Mouse (Mus musculus) liver, embryonic 12.5 days (tissue): ENCODE data around the gene Gm21885. TPM values are rescaled to one million over a fixed set of nuclear protein-coding genes. Genes with fewer than 3 reads are reported as not detected.

ENCODE experiments used
- ATAC-seq: fragments of 200-750 bp; cut with Nextera tagmentation; 2 replicates; pipeline ENCODE4 v1.8.0; 2017; ENCODE audit warnings: moderate number of reproducible peaks, mild to moderate bottlenecking, moderate library complexity
- H3K27ac ChIP-seq: fragments of 300-500 bp; sonication (generic); 2 replicates; pipeline ENCODE4 v1.5.1; 2016; ENCODE audit warnings: mild to moderate bottlenecking
- H3K27me3 ChIP-seq: fragments of 300-500 bp; sonication (generic); replicated peaks from 2 replicates; pipeline ENCODE4 v1.6.1; 2016; ENCODE audit warnings: mild to moderate bottlenecking, moderate library complexity
- H3K36me3 ChIP-seq: fragments of 300-500 bp; sonication (generic); 2 replicates; pipeline ENCODE4 v1.6.1; 2016; ENCODE audit warnings: mild to moderate bottlenecking, moderate library complexity
- H3K4me1 ChIP-seq: fragments of 300-500 bp; sonication (generic); 2 replicates; pipeline ENCODE4 v1.6.1; 2016
- H3K4me2 ChIP-seq: fragments of 300-500 bp; sonication (generic); 2 replicates; pipeline ENCODE4 v1.6.1; 2016; ENCODE audit warnings: mild to moderate bottlenecking, moderate library complexity
- H3K4me3 ChIP-seq: fragments of 300-500 bp; sonication (generic); 2 replicates; pipeline ENCODE4 v1.5.1; 2016; ENCODE audit warnings: mild to moderate bottlenecking, moderate library complexity
- H3K9ac ChIP-seq: fragments of 300-500 bp; sonication (generic); 2 replicates; pipeline ENCODE4 v1.6.1; 2016; ENCODE audit warnings: mild to moderate bottlenecking, moderate library complexity
- H3K9me3 ChIP-seq: fragments of 300-500 bp; sonication (generic); replicated peaks from 2 replicates; pipeline ENCODE4 v1.6.1; 2016; ENCODE audit warnings: mild to moderate bottlenecking, moderate library complexity
- WGBS: fragments of 180-500 bp; shearing (Covaris S2); methylation state at CpG from one replicate; pipeline ENCODE4 v1.1.7; 2016; ENCODE audit not compliant: insufficient replicate concordance; 5-methylcytosine and 5-hydroxymethylcytosine counted together
- polyA plus RNA-seq: library from polyadenylated mRNA; unstranded; fragments of >200 nt; fragmentation: Nextera tagmentation; extraction: Ambion mirVana; gene quantifications from 2 replicates; pipeline ENCODE4 v1.2.1, GENCODE M21; 2016

Gm21885 gene
- polyA plus RNA-seq = 0.29 TPM in 1 of 2 replicates, not detected in the other

DNA sequence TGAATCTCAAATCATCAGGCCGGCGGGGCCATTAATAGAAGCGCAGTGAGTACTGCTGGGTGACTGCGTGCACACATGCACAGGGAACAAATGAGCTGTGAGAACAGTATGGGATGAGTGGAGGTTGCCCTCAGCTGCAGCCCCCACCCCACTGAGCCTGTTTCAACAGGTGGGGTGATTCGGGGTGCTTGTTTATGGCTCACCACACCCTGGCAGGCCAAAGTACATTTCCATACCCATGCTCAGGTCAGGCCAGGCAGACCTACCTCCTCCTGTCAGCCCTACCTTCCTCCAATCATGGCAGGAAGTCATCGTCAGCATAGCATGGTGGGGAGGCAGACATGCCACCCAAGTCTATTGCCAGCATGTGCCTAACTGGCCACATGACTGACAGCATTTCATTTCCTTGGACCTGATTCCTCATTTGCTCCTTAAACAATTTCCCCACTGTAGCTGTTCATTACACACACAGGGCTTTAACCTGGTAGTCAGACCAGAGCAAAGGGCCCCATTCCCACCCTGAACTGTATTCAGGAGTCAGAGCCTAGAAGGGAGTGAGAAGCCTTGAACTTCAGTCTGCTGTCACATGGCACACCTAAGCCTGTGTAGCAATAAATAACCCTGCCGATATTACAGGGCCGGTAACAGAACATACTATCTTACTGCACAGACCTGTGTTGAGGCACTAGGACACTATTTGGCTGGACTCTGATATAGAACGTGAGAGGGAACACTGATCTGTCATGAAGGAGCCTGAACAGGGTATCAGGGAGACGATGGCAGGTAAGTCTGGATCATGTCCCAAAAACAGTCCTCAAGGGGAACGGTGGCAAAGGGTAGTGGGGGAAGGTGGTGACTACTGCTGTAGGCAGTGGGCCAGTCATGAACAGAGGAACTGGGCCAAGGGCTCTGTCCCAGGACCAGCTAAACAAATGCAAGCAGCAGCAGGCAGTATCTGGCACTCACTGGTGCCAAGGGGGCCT lies at the start of gene Gm21885:
Gene Gm21885 (plus strand): TSS at position 675 of the 983 bp plus-strand sequence.
- Histone ChIP-seq H3K27ac (peak within 1 kb of the TSS; percentile 37), H3K27me3 (no peaks in the 10 kb centered on the region), H3K4me2 (no peak within 1 kb of the TSS), H3K9me3 (no peaks in the 10 kb centered on the region), H3K36me3 (peaks cover 37% of the 10 kb centered on the region), H3K4me1 (peaks cover 30% of the 10 kb centered on the region), H3K9ac (0 out of 2 replicates have a peak within 1 kb of the TSS, but pooled peaks have one; percentile 8), H3K4me3 (no peak within 1 kb of the TSS)
- WGBS = 69% methylated on average over 11 of the region's 11 CpGs
- peak; percentile 51 for ATAC-seq

DNA sequence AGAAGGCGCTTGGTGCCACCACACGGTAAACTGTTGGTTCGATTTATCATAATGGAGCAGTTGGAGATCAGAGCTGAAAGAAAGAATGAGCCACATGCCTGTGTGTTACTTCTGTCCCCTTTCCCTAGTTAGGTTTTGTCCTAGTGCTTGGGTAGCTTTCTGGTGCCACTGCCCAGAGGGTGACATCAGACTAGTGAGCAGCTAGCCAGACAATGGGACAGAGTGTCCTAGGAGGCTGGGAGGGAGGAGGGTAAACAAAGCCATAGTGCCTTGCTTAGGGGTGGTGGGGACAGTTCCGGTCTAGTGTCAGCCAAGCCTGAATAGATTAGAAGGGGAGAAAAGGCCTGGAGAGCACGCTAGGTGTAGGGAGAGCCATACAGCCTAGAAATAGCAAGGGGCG lies 48.3 kb upstream of the Gm21885 start:
- Histone ChIP-seq H3K4me3 (no peak overlapping the region), H3K36me3 (no peaks in the 10 kb centered on the region), H3K4me1 (peaks cover 64% of the 10 kb centered on the region), H3K27me3 (peaks cover 6% of the 10 kb centered on the region; the same call in 1 of the 2 replicates), H3K9ac (no peak overlapping the region), H3K4me2 (no peak overlapping the region), H3K27ac (no peak overlapping the region), H3K9me3 (no peaks in the 10 kb centered on the region)
- WGBS = 69% methylated on average over 6 of the region's 6 CpGs
- ATAC-seq = no peak

- Histone ChIP-seq H3K27me3 (peaks cover 6% of the 10 kb centered on the region; the same call in 1 of the 2 replicates), H3K4me2 (0 out of 2 replicates have a peak overlapping the region, but pooled peaks have one; percentile 1), H3K27ac (peak overlapping the region; percentile 48; the same call in 1 of the 2 replicates), H3K9me3 (no peaks in the 10 kb centered on the region), H3K36me3 (no peaks in the 10 kb centered on the region), H3K4me1 (peaks cover 58% of the 10 kb centered on the region), H3K9ac (no peak overlapping the region), H3K4me3 (no peak overlapping the region)
- peak; percentile 65 for ATAC-seq
- WGBS = 53% methylated on average over 12 of the region's 12 CpGs
Measured at GRCm38 (mm10) chr11:94234380-94234779, 47.3 kb upstream of the Gm21885 start.

DNA sequence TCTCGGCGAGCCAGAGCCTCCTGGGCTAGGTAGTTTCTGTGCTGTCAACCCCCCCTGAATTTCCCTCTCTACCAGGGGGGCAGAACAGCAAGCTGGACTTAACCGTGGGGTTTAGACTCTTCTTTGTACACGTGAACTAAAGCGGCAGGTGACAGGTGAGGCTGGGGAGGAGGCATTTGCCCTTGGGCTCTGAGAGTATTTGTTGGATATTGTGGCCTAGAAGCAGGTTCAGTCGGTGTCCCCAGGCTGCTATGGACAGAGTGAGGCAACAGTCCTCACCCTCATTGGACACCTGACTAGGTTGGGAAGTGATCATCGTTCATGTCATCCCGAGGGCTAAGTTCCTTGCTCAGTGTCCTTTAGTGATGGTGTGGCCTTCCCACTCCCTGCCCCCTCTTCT lies 46.8 kb upstream of the Gm21885 start:
- Histone ChIP-seq H3K9me3 (no peaks in the 10 kb centered on the region), H3K36me3 (no peaks in the 10 kb centered on the region), H3K27me3 (peaks cover 7% of the 10 kb centered on the region; the same call in 1 of the 2 replicates), H3K4me3 (no peak overlapping the region), H3K27ac (peak overlapping the region; percentile 48; the same call in 1 of the 2 replicates), H3K4me2 (0 out of 2 replicates have a peak overlapping the region, but pooled peaks have one; percentile 1), H3K9ac (no peak overlapping the region), H3K4me1 (peaks cover 55% of the 10 kb centered on the region)
- no peak for ATAC-seq
- WGBS = 83% methylated on average over 8 of the region's 8 CpGs

DNA sequence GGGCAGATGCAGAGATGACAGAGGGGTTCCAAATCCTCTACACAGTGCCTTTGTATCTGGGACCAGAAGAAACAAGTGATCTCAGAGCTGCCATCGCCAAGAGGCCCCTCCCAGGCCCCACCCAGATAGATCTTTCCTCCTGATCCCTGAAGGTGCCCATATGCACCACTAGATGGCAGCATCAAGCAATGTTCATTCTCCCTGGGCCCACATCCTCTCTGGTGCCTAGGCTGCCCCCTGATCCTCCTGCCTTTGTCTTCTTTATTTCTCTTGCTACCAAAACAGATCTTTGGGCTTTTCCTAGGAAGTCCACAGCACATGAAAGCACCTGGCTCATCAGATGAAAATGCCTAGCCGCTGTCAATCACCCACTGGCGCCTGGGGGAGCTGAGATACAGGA lies 45.6 kb upstream of the Gm21885 start:
- no peak overlapping the region for H3K9ac ChIP-seq
- peak; percentile 79 for ATAC-seq
- no peaks in the 10 kb centered on the region for H3K9me3 ChIP-seq
- H3K27me3 ChIP-seq = peaks cover 10% of the 10 kb centered on the region; the same call in 1 of the 2 replicates
- H3K4me2 ChIP-seq = peak overlapping the region; percentile 12; the same call in 1 of the 2 replicates
- H3K4me1 ChIP-seq = peaks cover 43% of the 10 kb centered on the region
- no peaks in the 10 kb centered on the region for H3K36me3 ChIP-seq
- H3K4me3 ChIP-seq = no peak overlapping the region
- WGBS = 31% methylated on average over 3 of the region's 3 CpGs
- no peak overlapping the region for H3K27ac ChIP-seq

DNA sequence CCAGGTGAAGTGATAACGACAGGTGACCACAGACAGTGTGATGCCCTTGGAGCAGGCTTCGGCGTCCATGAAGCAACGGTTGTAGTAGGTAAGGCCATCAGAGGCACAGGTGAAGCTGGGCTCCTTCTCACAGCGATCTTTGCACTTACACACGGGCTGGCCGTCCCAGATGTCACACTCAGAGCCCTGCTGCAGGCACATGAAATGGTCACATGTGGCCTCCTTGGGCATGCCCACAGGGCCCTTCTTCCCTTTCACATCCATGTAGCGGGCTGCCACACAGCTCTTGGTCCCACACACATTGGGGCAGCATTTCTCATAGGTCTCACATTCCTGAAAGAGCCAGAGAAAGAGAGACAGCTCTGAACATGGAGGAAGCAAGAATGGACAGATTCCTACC lies 42.9 kb upstream of the Gm21885 start:
- peaks cover 34% of the 10 kb centered on the region for H3K27me3 ChIP-seq
- no peak overlapping the region for H3K4me2 ChIP-seq
- H3K9me3 ChIP-seq = no peaks in the 10 kb centered on the region
- no peaks in the 10 kb centered on the region for H3K36me3 ChIP-seq
- no peak for ATAC-seq
- no peak overlapping the region for H3K27ac ChIP-seq
- H3K4me1 ChIP-seq = peaks cover 47% of the 10 kb centered on the region
- WGBS = 84% methylated on average over 8 of the region's 8 CpGs
- no peak overlapping the region for H3K4me3 ChIP-seq
- no peak overlapping the region for H3K9ac ChIP-seq

GRCm38 (mm10) chr11:94239706-94240105 lies 42.0 kb upstream of the Gm21885 start:
- 42% methylated on average over 9 of the region's 9 CpGs for WGBS
- Histone ChIP-seq H3K4me3 (no peak overlapping the region), H3K9me3 (no peaks in the 10 kb centered on the region), H3K27ac (no peak overlapping the region), H3K9ac (no peak overlapping the region), H3K4me2 (no peak overlapping the region), H3K27me3 (peaks cover 43% of the 10 kb centered on the region), H3K36me3 (no peaks in the 10 kb centered on the region), H3K4me1 (peaks cover 43% of the 10 kb centered on the region)
- ATAC-seq = no peak

DNA sequence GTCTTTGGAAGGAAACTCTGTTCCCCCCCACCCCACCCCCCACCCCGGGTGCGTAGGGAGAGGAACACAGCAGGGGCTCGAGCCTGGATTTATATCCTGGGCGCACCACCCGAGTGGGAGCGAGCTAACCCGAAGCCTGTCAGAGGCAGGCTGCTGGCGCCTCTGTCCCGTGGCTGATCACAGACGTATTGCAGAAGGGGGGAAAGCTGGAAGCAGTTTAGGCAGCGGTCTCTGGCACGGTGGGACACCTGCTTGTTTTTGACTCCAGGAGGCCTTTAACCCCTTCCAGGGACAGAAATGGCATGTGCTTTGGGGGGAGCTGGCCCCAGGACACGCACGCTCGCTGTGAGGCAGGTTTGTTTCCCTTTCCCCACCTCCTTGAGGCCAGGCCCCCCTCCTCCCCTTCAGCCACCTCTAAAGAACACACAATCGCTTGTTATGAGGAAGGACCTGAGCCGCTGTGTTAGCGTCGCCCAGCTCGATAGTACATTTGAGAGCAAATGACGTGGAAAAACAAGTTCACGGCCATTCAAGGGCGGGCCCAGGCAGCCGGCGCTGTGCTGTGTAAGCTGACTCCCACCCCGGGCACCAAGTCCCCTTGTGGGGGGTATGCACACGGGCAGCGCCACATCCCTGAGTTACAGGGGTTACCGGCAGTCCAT lies 38.8 kb upstream of the Gm21885 start:
- H3K9ac ChIP-seq = peak overlapping the region; percentile 39
- H3K9me3 ChIP-seq = no peaks in the 10 kb centered on the region
- H3K4me3 ChIP-seq = peak overlapping the region; percentile 23
- H3K36me3 ChIP-seq = no peaks in the 10 kb centered on the region
- ATAC-seq = peak; percentile 33; the same call in 1 of the 2 replicates
- H3K27ac ChIP-seq = no peak overlapping the region
- H3K27me3 ChIP-seq = peaks cover 65% of the 10 kb centered on the region
- WGBS = 11% methylated on average over 29 of the region's 29 CpGs
- peaks cover 23% of the 10 kb centered on the region for H3K4me1 ChIP-seq
- H3K4me2 ChIP-seq = peak overlapping the region; percentile 64

DNA sequence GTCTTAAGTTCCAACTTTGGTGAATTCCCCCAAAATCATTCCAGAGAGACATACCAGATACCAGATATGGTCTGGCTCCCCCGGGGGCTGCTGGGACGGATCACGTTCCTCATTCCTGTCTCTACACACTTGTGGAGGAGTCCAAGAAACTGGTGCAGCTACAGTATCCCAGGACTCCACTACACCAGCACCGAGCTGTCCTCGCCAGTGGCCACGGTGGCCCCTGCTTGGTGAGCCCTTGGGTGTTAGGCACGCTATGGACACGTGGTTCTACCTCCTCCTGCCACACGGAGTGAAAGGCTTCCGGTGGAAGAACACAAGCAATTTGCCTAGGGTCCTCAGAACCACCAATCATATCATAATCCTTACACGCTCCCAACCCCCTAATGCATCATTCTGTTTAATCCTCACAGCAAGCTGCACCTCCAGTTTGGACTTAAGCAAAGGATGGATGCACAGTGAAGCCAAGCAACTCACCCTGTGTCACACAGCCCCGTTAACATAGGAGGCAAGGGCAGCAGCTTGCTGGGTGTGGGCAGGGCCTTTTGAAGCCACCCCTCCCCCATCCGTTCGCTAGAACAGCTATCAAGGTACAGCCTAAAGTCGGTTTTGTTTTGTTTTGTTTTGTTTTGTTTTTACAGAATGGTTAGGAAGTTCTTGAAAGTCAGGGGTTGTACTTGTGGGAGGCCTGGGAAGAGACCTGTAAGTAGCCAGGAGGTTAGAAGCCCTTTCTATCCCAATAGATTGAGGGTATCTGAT lies 38.1 kb upstream of the Gm21885 start:
- WGBS = 39% methylated on average over 15 of the region's 15 CpGs
- no peaks in the 10 kb centered on the region for H3K9me3 ChIP-seq
- peaks cover 64% of the 10 kb centered on the region for H3K27me3 ChIP-seq
- H3K36me3 ChIP-seq = no peaks in the 10 kb centered on the region
- H3K9ac ChIP-seq = 0 out of 2 replicates have a peak overlapping the region, but pooled peaks have one; percentile 39
- 0 out of 2 replicates have a peak overlapping the region, but pooled peaks have one; percentile 23 for H3K4me3 ChIP-seq
- peak overlapping the region; percentile 64 for H3K4me2 ChIP-seq
- peak; percentile 41 for ATAC-seq
- H3K27ac ChIP-seq = no peak overlapping the region
- H3K4me1 ChIP-seq = peaks cover 23% of the 10 kb centered on the region

DNA sequence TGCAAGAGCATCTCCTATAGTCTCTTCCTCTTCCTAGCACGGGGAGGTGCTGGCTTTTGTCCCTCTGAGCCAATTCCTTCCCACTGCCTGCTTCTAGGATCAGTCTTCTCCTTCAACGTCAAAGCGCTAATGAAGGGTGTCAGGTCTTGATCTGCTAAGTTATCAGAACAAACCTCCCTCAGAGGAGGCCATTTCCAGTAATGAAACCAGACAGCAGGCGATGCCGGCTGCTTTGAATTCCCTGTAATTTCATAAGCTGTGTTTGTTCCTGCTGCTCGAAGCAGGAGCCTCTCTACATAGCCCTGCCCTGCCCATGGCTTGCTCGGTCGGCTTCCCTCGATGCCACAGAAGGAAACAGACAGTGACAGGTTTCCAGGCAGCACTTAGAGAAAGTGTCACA lies 37.3 kb upstream of the Gm21885 start:
- Histone ChIP-seq H3K9ac (no peak overlapping the region), H3K27ac (no peak overlapping the region), H3K36me3 (no peaks in the 10 kb centered on the region), H3K27me3 (peaks cover 64% of the 10 kb centered on the region), H3K9me3 (no peaks in the 10 kb centered on the region), H3K4me2 (no peak overlapping the region), H3K4me1 (peaks cover 23% of the 10 kb centered on the region), H3K4me3 (no peak overlapping the region)
- ATAC-seq = no peak
- 56% methylated on average over 9 of the region's 9 CpGs for WGBS
